Mouse (Mus musculus): ENCODE measurements at regions not wholly inside any gene's neighbourhood (a gene's known extent, or its start where the extent isn't known, plus 50 kb on each side); places are given as distances from the start of the nearest gene placed in this dataset.

DNA sequence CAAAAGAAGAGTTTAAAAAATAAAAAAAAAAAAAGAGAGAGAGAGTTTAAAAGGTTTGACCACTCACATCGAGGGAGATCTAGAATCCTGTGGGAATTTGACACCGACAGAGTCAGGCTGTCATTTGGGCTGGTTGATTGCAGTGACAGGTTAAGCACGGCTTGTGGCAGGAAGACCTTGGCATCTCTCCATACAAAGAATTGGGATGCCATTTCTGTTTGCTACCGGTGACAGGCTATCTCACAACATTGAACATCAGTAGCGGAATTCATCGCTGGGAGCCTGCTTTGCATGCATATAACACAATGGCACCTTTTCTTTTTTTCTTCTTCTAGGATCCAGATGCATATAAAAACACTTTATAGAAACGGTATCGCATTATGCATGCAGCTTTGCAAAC is 53.7 kb upstream of the Gm26657 start:
- no peak for DNase-seq

DNA sequence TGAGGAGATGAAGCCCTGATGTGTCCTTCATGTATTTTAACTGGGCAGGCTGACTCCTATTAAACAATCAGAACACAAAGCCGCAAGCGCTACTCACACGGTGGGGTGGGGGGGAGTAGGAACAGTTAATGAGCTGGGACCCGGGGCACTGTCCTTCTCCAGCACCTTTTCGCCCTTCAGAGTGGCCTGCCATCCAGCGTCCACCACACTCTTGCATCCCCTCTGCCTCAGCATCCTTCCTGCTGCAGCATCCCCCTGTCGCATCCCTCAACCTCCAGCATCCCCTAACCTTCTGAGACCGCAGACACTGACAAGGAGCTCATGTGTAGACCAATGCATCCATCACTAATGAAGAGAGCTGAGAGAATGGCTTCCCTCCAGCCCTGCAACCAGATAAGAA is 54.2 kb upstream of the Gm26657 start:
- no peak for DNase-seq

DNA sequence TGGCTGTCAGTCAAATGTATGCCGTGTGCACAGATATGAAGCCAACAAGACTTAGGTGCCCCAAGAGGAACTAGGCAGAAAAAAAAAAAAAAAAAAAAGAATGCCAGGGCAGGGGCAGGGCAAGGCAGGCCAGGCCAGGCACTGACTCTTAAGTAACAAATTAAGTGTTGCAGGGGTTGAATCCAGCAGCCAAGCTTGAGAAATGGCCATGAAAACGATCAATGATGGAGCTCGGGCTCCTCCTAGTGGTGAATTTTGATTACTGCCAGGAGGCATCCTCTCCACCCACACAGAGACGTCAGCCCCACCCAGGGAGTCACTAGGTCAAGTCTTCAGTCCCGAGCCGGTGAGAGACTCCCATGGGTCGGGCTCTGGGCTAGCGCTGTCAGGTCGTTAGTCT is 54.7 kb upstream of the Gm26657 start:
- peak; percentile 87 to 88 for DNase-seq

DNA sequence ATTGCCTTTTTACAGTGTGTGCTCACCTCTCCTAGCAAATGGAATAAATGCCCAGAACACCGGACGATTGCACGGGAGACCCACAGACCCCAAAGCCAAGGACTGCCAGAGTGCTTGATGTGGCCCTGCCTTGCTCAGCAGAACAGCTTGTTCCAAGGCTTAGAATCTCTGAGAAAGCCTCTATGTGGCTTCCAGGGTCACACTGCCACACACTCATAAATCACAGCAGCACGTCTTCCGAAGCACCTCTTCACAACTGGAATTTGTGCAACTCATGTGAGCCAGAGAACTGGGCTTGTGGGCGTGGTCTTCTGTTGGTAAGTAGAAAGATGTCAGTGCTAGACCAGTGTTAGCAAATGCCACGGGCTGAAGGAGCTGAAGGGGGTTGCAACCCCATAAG is 55.8 kb upstream of the Gm26657 start:
- DNase-seq, result no peak

DNA sequence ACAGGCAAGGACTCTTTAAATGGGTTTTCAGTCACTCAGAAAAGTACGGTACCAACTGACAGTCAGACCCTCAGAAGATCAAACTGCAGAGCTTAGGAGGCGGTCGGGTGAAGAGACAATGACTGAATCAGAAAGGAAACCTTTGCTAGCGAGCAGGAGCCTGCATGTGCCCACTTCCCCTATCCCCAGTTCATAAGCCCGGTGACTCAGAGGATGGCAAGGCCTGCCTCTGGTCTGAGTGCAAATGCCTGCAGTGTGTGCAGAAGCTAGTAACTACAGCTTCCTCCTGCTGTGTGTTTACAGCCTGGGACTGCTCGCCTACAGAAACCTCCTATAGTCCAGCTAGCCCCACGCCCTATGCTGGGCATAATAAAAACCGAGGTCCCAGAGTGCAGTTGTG is 58.7 kb upstream of the Gm26657 start:
- no peak for DNase-seq

DNA sequence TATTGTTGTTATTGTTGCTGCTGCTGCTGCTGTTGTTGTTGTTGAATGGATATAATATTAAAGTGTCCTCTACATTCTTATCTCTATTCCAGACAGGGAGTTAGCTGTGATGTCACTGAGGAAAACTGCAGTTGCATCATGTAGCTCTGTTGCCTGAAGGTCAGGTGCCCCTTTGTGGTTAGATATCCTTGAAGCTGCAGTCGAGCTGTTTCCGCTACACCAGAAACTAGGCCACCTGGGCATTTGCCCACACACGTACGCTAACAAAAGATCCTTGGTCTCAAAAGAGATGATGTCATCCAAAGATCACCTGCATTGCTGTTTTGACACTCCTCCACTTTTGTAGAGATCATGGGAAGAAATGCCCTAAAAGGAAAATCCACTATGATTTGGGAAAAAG is 66.0 kb upstream of the Gm26657 start:
- DNase-seq, result no peak

DNA sequence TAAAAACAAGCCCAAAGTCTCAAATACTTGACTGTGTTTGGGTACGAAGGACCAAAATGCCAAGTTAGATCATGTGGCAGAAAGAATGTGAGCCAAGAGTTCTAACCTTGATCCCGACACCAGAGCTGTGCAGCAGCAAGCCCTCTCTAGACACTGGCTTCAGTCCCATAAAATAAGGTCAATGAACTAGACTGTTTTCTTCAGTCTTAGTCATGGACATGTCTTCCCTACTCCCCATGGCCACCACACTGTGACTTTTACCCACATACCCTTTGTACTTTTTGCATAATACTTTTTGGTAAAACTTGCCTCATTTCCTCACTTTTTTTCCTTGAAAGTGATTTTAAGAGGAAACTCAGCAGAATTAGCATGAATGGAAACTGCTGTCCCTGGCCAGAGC is 74.9 kb upstream of the Gm26657 start:
- DNase-seq, result no peak

DNA sequence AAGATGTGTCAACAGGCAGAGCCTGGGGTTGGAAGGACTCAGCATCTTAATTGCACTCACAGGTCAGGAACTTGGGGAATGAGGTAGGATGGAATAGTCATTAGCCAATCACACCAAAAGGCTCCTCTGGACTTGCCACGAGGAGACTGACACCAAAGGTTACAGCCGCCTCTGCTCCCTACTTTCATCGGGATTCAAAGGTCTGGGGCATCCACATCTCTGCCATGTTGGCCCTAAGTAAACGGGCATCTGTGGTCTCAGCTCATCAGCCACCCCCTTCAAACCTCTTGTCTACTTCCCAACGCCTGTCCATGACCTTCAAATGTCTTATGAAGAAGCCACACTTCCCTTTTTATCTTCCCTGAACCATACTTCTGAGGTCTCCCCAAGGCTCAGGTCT is 78.1 kb upstream of the Gm26657 start:
- no peak for DNase-seq

DNA sequence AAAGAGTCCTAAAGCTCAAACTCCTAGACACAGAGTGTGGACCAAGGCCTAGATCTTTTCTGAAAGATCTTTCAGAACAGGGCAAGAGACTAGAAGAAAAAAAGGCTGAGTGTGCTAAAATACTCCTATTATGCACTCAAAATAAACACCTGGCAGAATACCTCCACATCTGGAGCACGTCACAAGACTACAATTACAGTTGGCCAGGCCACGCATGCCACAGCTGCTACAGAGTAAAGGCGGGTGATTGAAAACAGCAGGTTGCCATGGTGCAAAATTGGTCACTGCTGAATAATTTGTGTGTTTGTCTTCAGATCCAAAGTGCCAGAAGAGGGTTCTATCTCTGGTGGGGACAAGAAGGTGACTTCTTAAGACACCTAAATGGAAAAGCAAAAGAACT is 82.8 kb upstream of the Gm26657 start:
- no peak for DNase-seq

DNA sequence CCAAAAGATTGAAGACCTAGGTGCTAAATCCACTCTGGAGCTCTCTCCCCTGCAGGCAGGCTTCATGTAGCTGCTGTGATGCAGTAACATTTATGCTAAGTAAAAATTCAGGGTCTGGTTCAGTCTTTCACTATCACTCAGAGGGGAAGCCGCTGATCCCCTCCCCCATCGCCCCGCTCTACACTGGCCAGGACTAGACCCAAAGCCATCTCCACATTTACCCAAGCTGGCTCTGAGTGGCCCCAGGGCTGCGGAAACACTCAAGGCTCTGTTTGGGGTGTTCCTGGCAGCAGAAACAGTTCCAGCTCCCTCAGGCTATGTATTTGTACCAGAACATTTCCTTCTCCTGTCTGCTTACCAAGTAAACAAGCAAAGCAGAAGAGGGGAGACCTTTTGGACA is 85.5 kb upstream of the Gm26657 start:
- DNase-seq, result no peak

DNA sequence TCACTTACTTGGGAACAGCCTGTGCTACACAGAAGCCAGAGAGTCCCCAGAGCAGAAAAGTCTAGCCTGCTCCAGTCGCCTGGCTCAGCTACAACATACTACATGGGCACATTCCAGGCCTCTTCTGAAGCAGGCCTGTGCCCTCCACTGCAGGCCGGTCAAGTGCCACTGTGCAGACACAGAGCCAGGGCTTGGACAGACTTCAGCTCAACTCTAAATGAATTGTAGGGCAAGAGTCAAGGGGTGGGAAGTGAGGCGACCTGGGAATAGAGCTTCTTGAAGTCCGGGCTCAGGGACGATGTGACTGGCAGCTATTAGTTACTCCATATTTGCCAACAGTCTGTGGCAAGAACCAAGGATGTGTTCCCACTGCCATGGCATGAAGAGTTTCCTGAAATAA is 87.1 kb upstream of the Gm26657 start:
- DNase-seq, result no peak

DNA sequence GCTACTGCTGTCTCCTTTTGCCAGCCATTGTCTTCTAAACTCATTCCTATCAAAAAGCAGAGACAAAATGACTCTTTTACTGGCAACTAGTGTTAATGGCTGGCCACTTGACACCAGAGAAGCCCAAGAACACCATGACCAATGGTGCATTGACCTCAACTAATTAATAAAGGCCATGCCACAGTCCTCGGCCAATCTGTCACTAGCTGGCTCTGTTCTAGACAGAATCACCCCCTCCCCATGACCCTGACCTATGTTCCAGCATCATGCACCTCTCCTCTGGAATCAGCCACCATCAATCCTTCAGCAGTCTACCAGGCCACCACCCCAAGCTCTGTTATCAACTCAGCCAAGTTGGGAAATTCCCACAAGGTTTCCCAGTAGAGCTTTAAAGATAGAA is 90.1 kb upstream of the Gm26657 start:
- no peak for DNase-seq

DNA sequence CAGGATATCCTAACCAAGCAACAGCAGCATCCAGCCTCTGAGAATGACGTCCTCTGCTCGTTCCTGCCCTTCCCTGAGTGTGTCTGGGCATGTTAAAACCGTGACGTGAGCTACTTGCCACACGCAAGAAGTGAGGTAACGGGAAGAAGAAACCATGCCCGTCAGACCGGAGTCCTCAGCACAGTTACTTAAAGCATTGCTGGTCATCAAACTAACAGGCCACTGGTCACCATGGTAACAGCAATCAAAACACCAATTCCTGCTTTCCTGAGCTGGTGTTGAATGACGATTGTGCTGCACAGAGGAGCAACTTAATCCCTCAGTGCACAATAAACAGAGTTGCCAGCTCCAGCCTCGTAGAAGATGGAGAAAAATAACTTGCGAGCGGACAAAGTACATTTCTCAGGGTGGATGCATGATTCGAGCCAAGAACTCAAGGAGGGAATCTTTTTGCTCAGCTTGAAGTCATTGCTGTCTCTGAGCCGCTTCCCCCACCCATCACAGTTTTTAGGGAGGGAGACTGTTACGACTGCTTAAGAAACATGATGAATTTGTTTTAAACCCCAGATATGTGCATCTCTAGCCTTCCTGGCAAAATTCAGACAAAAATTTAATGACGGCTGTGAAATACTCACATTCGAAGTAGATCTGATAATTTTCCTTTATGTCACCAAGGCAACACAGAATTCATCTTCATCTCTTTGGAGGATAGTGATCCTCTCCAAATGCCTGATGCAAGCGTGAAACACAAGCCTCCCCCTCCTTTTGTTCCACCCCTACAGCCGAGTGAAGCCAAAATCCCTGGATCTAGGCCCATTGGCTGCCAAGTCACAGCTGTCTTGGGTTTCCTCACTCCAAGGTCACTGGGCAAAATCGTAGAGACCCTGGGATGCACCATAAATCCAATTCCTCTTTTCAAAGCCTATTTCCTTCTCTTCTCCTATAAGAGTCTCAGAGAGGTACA is 95.6 kb upstream of the Gm26657 start:
- DNase-seq, result peak; percentile 42 to 46

DNA sequence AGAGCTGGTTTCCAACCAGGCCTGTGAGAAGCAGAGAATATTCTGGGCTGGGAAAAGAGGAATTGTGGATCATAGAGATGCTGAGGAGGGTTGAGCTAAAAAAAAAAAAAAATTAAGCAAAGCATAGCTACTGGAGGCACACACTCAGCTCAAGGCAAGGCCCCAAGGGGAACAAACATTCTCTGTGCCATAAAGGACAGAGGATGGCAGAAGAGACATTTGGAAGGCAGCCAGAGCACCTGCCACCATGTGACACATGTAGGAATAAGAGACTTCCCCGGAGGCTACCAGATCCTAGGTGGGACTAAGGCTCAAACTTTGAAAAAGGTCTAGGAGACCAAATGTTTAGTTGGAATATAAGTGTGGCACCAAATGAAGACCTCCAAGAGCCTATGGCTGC is 96.4 kb upstream of the Gm26657 start:
- DNase-seq, result no peak

DNA sequence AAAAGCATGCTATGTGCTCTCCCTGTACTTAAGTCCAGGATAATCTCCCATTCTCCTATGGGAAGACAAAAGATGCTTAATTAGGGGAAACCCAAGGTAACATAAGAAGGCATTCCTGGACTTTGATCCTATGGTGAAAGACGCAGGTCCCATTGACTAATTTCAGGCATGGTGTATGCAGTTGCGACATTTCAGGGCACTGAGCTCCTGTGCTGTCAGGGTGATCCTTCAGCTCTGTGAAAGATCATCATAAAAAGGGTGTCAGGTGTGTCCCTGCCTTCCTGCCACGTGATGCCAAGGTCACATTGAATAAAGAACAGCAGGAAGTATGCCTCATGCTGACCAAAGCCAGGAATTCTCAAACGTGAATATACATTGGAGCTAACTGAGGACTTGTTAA is 100.2 kb upstream of the Gm26657 start:
- no peak for DNase-seq

DNA sequence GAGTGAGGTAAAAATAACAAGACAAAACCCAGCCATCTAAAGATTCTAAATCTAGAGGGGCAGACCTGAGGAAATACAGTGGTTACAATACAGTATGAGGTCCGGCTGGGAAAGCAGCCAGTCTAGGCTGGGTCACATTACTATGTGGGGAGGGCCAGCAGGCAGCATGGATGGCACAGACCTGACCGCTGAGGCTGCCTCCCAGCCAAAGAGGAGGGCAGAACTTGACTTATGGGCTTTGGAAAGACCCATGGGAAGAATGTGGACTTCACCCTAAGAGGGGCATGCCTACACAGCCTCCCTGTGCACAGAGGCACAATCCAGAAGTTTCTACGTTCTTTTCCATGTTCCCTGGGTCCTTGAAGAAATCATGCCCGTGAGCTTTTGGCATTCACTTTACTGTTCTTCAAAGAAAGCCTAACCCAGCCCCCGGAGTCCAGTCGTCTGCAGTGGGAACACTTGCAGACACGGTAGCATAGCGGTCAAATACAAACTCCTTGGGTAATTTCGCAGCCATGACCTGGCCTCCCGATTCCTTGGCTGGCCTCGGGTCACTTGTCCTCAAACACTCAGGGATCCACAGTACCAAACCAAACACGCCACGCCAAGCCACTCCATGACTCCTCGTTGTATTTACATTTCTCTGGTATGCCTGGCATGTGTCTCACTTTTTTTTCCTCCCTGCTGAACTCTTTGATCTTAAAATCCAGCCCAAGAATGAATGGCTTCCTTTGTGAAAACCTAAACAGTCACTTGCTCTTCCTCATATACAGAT is 101.0 kb upstream of the Gm26657 start:
- DNase-seq, result peak in 1 of 2 experiments; percentile 20

DNA sequence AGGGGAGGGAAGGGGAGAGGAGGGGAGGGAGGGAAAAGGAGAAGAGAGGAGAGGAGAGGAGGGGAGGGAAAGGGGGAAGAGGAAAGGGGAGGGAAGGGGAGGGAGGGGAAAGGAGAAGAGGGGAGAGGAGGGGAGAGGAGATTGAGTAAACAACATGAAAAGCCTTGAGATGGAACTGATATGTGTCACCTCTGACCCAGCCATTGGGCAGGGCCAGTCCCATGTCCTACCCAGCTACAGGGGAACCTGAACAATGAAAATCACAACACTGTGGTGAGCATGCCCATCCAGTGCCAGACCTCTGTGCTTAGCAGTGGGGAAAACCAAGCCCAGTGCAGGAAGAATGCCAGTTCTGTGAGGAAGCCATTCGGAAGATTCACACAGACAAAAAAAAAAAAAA is 103.6 kb upstream of the Gm26657 start:
- DNase-seq, result no peak

DNA sequence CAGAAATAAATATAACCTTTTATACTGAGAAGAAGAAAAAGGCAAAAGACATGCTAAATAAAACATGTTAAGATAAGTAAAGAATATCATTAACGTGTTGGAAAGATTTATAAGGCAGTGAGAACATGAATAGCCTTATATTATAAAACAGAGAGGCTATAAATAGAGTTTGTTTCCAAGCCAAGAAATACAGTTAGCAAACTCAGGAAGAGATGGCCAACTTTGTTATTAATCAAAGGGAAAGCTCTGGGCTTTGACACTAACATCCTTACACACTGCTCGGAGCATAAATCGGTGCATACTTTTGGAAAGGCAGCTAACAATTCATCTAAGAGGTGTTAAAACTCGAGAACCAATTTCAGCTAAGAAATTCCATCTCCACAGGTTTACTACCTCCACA is 106.3 kb upstream of the Gm26657 start:
- no peak for DNase-seq

DNA sequence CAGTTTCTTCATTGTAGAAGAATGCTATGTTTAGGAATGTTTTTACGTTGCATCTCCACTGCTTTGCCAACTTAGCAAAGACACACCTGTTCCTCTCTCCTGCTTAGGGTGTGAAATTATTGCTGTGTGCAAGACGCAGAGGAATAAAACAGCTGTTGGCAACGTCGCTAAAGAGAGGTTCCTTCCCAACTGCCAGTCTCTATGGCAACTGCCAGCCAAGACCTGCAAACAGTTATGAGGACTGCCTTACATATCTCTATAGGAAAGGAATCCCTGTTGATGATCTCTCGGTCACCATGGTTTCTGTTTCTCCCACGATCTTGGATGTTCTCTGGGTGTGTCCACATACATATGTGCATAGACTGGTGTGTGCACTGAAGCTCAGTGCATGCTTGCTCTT is 109.6 kb upstream of the Gm26657 start:
- DNase-seq, result no peak

DNA sequence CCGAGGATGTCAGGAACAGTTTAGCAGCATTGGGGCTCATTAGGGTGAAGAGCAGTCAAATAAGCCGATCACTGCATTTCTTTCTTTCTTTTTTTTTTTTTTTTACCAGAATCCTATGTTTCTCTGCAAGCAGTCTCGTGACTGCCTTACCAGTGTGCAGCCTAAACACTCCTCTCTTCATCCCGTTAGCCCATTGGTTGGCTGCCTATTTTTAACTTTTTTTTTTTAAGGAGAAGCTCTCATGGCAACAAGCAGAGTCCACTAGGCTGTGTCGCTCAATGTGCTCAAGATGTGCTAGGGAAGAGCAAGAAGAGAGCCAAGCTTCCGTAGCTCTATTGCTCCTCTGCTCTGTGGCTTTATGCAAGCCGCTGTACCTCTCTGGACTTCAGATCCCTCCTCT is 112.7 kb upstream of the Gm26657 start:
- DNase-seq, result no peak

DNA sequence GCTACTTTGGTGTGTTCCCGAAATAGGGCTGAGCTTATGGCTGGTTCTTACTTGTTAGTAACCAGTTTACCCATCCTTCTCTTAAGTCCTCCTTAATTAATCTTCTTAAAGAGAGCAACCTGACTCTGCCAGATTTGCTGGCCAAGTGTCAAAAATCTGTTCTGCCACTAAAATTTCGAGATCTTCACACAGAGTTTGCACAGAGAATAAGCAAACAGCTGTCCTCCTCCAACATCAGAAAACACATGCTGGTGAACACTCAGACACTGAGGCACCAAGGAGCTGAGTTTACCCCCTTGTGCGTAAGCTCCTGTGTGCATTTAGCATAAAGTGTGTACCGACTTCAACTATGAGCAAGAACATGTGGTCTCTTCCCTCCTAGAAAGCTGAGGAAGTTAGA is 118.1 kb upstream of the Gm26657 start:
- no peak for DNase-seq

DNA sequence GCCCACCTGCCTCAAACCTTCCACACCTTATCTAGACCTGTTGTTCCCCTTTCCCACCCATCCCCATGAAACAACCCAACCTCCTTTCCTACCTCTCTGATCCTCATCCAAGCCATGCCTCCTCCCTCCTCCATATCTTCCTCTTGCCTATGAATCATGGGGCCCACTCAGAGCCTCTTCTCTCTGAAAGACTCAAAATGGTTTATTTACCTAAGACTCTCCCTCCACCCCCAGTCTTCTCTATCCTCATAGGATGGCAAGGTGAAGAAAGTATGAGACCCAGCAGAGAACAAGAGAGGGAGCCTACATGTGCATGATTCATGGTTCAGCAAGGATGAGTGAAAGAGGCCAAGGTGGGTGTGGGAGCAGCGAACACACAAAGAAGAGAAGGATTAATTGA is 118.5 kb upstream of the Gm26657 start:
- DNase-seq, result no peak

DNA sequence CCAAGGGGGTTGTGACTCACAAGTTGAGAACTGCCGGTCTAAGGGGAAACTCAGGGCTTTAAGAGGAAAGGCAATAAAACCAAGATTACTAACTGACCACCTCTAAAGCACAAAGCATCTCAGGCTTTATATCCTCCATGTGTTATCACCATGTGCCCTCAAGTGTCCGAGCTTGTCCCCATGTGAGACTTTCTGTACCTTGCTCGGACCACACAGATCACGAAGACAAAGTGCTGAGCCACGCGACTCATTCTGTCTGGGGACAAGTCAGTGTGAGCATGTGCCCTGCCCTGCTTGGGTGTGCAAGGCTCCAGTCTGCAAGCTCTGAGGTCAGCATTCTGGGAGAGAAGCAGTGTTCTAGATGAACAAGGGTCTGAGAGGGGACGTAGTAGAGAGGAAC is 119.2 kb upstream of the Gm26657 start:
- no peak for DNase-seq

DNA sequence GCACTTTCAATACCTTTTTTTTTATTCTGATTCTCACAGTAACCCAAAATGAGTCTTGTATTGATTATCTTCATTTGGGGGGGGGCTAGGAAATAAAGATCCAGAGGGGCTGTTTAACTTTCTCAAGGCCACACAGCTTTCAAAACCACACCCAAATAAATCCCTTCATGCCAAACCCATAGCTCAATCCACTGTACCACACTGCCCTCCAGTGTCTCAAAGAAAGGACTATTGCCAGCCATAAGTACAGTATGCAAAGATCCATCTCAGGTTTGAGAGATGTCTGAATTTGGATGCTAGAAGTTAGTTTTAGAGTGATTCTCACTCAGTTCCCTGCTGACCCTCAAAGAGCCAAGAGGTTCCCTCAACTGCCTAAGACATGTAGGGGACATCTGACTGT is 120.1 kb upstream of the Gm26657 start:
- DNase-seq, result no peak
